Mouse (Mus musculus) CH12.LX (cell line): ENCODE results near the gene Kif3b. TPM values are rescaled to one million over a fixed set of nuclear protein-coding genes. Genes with fewer than 3 reads are reported as not detected.

ENCODE experiments used
- DNase-seq: peaks from one replicate; pipeline ENCODE4 v3.0.0-alpha.2; 2013; ENCODE audit errors: extremely low read depth
- H3K27ac ChIP-seq: 2 replicates; pipeline ENCODE4 v1.5.1; 2012; ENCODE audit warnings: low read depth, mild to moderate bottlenecking, control low read depth, moderate library complexity; ENCODE audit not compliant: insufficient read depth
- H3K27me3 ChIP-seq: replicated peaks from 2 replicates; pipeline ENCODE3; 2012; ENCODE audit warnings: inconsistent platforms
- H3K36me3 ChIP-seq, 2 experiments: replicated peaks in 1 of 2; 2 replicates each; pipeline versions ENCODE3 to v1.6.1; 2012; ENCODE audit warnings: inconsistent platforms in 1 of 2, low read length in 1 of 2, mild to moderate bottlenecking in 1 of 2, mixed read lengths in 1 of 2, moderate library complexity in 1 of 2; ENCODE audit not compliant: control insufficient read depth in 1 of 2, insufficient read depth in 1 of 2
- H3K4me1 ChIP-seq, 2 experiments: 2 replicates each; pipeline ENCODE4 v1.6.1; 2012; ENCODE audit warnings: inconsistent platforms in 1 of 2, moderate library complexity in 1 of 2; ENCODE audit not compliant: insufficient read depth in 2 of 2, control insufficient read depth in 1 of 2
- H3K4me2 ChIP-seq: 2 replicates; pipeline ENCODE4 v1.6.1; 2012; ENCODE audit warnings: low read depth, mild to moderate bottlenecking, control low read depth; ENCODE audit not compliant: poor library complexity, insufficient read depth, severe bottlenecking
- H3K4me3 ChIP-seq, 3 experiments: fragments of 150-350 bp in 1 of 3; sonication (generic) in 1 of 3; replicated peaks in 1 of 3; 2 replicates each; pipeline versions ENCODE3 to v1.5.1; 2011 to 2012; ENCODE audit warnings: low read depth in 2 of 3, low read length in 2 of 3, mild to moderate bottlenecking in 2 of 3, moderate library complexity in 2 of 3, control low read depth in 1 of 3, improper control_type of control experiment in 1 of 3, inconsistent platforms in 1 of 3, mixed read lengths in 1 of 3; ENCODE audit not compliant: poor library complexity in 1 of 3
- H3K79me2 ChIP-seq: replicated peaks from 2 replicates; pipeline ENCODE4 v1.6.1; 2012; ENCODE audit warnings: mild to moderate bottlenecking, moderate library complexity; ENCODE audit not compliant: control insufficient read depth, poor library complexity, insufficient read depth, severe bottlenecking; ENCODE audit errors: extremely low read depth
- H3K9ac ChIP-seq: 2 replicates; pipeline ENCODE4 v1.6.1; 2012; ENCODE audit warnings: low read depth, mild to moderate bottlenecking, control low read depth, moderate library complexity; ENCODE audit not compliant: insufficient read depth
- H3K9me3 ChIP-seq: replicated peaks from 2 replicates; pipeline ENCODE3; 2012; ENCODE audit warnings: low read length, inconsistent platforms, mixed read lengths
- BHLHE40 ChIP-seq: IDR thresholded peaks from 2 replicates; pipeline ENCODE4 v1.6.1; 2011; ENCODE audit warnings: mild to moderate bottlenecking, low read depth, low read length, improper control_type of control experiment
- CHD1 ChIP-seq: IDR thresholded peaks from 2 replicates; pipeline ENCODE4 v1.6.1; 2012; ENCODE audit warnings: low read depth, low read length, improper control_type of control experiment, inconsistent platforms
- CHD2 ChIP-seq: IDR thresholded peaks from 2 replicates; pipeline ENCODE4 v1.6.1; 2011; ENCODE audit warnings: low read length, improper control_type of control experiment
- CTCF ChIP-seq, 2 experiments: IDR thresholded peaks in 1 of 2; conservative IDR thresholded peaks in 1 of 2; 2 replicates each; pipeline ENCODE4 v1.5.1; 2011 to 2012; ENCODE audit warnings: low read depth in 2 of 2, low read length in 2 of 2, improper control_type of control experiment in 1 of 2, inconsistent platforms in 1 of 2, mild to moderate bottlenecking in 1 of 2, moderate library complexity in 1 of 2
- ELF1 ChIP-seq: IDR thresholded peaks from 2 replicates; pipeline ENCODE4 v1.6.1; 2014; ENCODE audit warnings: low read depth, mild to moderate bottlenecking, inconsistent platforms, low read length, improper control_type of control experiment
- EP300 ChIP-seq: IDR thresholded peaks from 2 replicates; pipeline ENCODE4 v1.6.1; 2011; ENCODE audit warnings: low read length, improper control_type of control experiment
- ETS1 ChIP-seq: conservative IDR thresholded peaks from 2 replicates; pipeline ENCODE4 v1.6.1; 2012; ENCODE audit warnings: low read depth, mild to moderate bottlenecking, inconsistent platforms, low read length, improper control_type of control experiment, moderate library complexity
- GABPA ChIP-seq: IDR thresholded peaks from 2 replicates; pipeline ENCODE4 v1.6.1; 2012; ENCODE audit warnings: low read depth, low read length, improper control_type of control experiment, inconsistent platforms; ENCODE audit not compliant: insufficient replicate concordance
- HCFC1 ChIP-seq: IDR thresholded peaks from 2 replicates; pipeline ENCODE4 v1.6.1; 2012; ENCODE audit warnings: low read depth, mild to moderate bottlenecking, inconsistent platforms, low read length, improper control_type of control experiment
- IRF4 ChIP-seq: IDR thresholded peaks from 2 replicates; pipeline ENCODE4 v1.6.1; 2014; ENCODE audit warnings: low read depth, mild to moderate bottlenecking, inconsistent platforms, low read length, improper control_type of control experiment
- JUN ChIP-seq: IDR thresholded peaks from 2 replicates; pipeline ENCODE4 v1.6.1; 2011; ENCODE audit warnings: low read depth, mild to moderate bottlenecking, low read length, improper control_type of control experiment, moderate library complexity; ENCODE audit not compliant: insufficient read depth
- JUND ChIP-seq: conservative IDR thresholded peaks from 2 replicates; pipeline ENCODE4 v1.6.1; 2011; ENCODE audit warnings: low read depth, low read length, improper control_type of control experiment
- KAT2A ChIP-seq: IDR thresholded peaks from 2 replicates; pipeline ENCODE4 v1.6.1; 2012; ENCODE audit warnings: low read length, improper control_type of control experiment, inconsistent platforms; ENCODE audit not compliant: insufficient replicate concordance
- MAFK ChIP-seq: IDR thresholded peaks from 2 replicates; pipeline ENCODE4 v1.6.1; 2011; ENCODE audit warnings: low read length, improper control_type of control experiment; ENCODE audit not compliant: insufficient replicate concordance
- MAX ChIP-seq: IDR thresholded peaks from 2 replicates; pipeline ENCODE4 v1.6.1; 2011; ENCODE audit warnings: low read length, improper control_type of control experiment
- MAZ ChIP-seq: IDR thresholded peaks from 2 replicates; pipeline ENCODE4 v1.6.1; 2012; ENCODE audit warnings: low read depth, mild to moderate bottlenecking, inconsistent platforms, low read length, improper control_type of control experiment, moderate library complexity
- MXI1 ChIP-seq: IDR thresholded peaks from 2 replicates; pipeline ENCODE4 v1.6.1; 2011; ENCODE audit warnings: mild to moderate bottlenecking, low read depth, low read length, improper control_type of control experiment
- MYC ChIP-seq: IDR thresholded peaks from 2 replicates; pipeline ENCODE4 v1.6.1; 2011; ENCODE audit warnings: low read depth, mild to moderate bottlenecking, improper control_type of control experiment, low read length
- NRF1 ChIP-seq: IDR thresholded peaks from 2 replicates; pipeline ENCODE4 v1.6.1; 2014; ENCODE audit warnings: low read depth, mild to moderate bottlenecking, inconsistent platforms, low read length, improper control_type of control experiment, moderate library complexity
- PAX5 ChIP-seq: IDR thresholded peaks from 2 replicates; pipeline ENCODE4 v1.6.1; 2012; ENCODE audit warnings: low read length, inconsistent platforms, mixed read lengths
- POLR2A ChIP-seq: IDR thresholded peaks from 2 replicates; pipeline ENCODE4 v1.6.1; 2011; ENCODE audit warnings: low read depth, mild to moderate bottlenecking, improper control_type of control experiment, low read length
- POLR2AphosphoS2 ChIP-seq: IDR thresholded peaks from 2 replicates; pipeline ENCODE4 v1.6.1; 2011; ENCODE audit warnings: low read depth, low read length, improper control_type of control experiment
- RCOR1 ChIP-seq: conservative IDR thresholded peaks from 2 replicates; pipeline ENCODE4 v1.6.1; 2012; ENCODE audit warnings: low read depth, mild to moderate bottlenecking, inconsistent platforms, low read length, improper control_type of control experiment
- SIN3A ChIP-seq: IDR thresholded peaks from 2 replicates; pipeline ENCODE4 v1.6.1; 2012; ENCODE audit warnings: low read length, improper control_type of control experiment, inconsistent platforms
- TBP ChIP-seq: conservative IDR thresholded peaks from 2 replicates; pipeline ENCODE4 v1.6.1; 2011; ENCODE audit warnings: low read depth, low read length, improper control_type of control experiment
- TCF12 ChIP-seq: IDR thresholded peaks from 2 replicates; pipeline ENCODE4 v1.6.1; 2014; ENCODE audit warnings: low read depth, mild to moderate bottlenecking, inconsistent platforms, low read length, improper control_type of control experiment
- UBTF ChIP-seq: IDR thresholded peaks from 2 replicates; pipeline ENCODE4 v1.6.1; 2012; ENCODE audit warnings: low read depth, mild to moderate bottlenecking, inconsistent platforms, low read length, improper control_type of control experiment, moderate library complexity
- USF1 ChIP-seq: IDR thresholded peaks from 2 replicates; pipeline ENCODE4 v1.6.1; 2014; ENCODE audit warnings: low read depth, mild to moderate bottlenecking, inconsistent platforms, low read length, improper control_type of control experiment
- dilution Hi-C: fragments of 300-500 bp; cut with MboI; formaldehyde crosslinking; loops from 2 replicates; pipeline ENCODE4 v1.14.3; 2020; ENCODE audit warnings: low sequenced_read_pairs; ENCODE audit not compliant: extremely low pct_unique_long_range_greater_than_20kb, extremely low pct_ligation_motif_present
- in situ Hi-C: fragments of 300-500 bp; cut with MboI; formaldehyde crosslinking; loops from 3 replicates; pipeline ENCODE4 v1.14.3; 2019; ENCODE audit warnings: low sequenced_read_pairs, low pct_ligation_motif_present, low pct_unique_long_range_greater_than_20kb, mixed read lengths
- polyA plus RNA-seq: library from polyadenylated mRNA; unstranded; fragments of >175 nt; gene quantifications from 2 replicates; pipeline ENCODE4 v1.2.1, GENCODE M21; 2012; ENCODE audit warnings: low read depth; ENCODE audit not compliant: insufficient read length
- total RNA-seq, 2 experiments: library from RNA; depleted of rRNA; stranded (reverse); fragments of 300-350 nt in 1 of 2; fragments of >200 nt in 1 of 2; gene quantifications; 2 replicates each; pipeline ENCODE4 v1.2.3; 2012 to 2014

Kif3b gene
- total and polyA plus RNA-seq, 3 experiments, result 8.5 to 16.5 (median 10.6) TPM

- Histone ChIP-seq H3K79me2 (peaks cover 67% of the 10 kb centered on the region), H3K27ac (no peak overlapping the region; the same call in 1 of the 2 replicates), H3K9ac (peak overlapping the region; percentile 98), H3K4me2 (peak overlapping the region; percentile 99), H3K36me3 (peaks cover 7 to 11% of the 10 kb centered on the region in 2 experiments), H3K9me3 (no peaks in the 10 kb centered on the region), H3K4me3 (peak overlapping the region; percentile 36 to 94 (median 82)), H3K4me1 (peaks cover 4 to 38% of the 10 kb centered on the region in 2 experiments; a peak in 3 of 4 replicates), H3K27me3 (no peaks in the 10 kb centered on the region)
- peak; percentile 52 for DNase-seq
- no peak for TF ChIP-seq NRF1
- 0 out of 2 replicates have a peak, but pooled peaks have one; percentile 9 for TF ChIP-seq TBP
- TF ChIP-seq UBTF, result no peak
- peak; percentile 64; the same call in 1 of the 2 replicates for TF ChIP-seq ETS1
- no peak for TF ChIP-seq GABPA
- no peak for TF ChIP-seq JUN
- 0 out of 2 replicates have a peak, but pooled peaks have one; percentile 38 for TF ChIP-seq SIN3A
- TF ChIP-seq TCF12, result peak; percentile 43; the same call in 1 of the 2 replicates
- peak; percentile 71; the same call in 1 of the 2 replicates for TF ChIP-seq MXI1
- peak; percentile 83 for TF ChIP-seq BHLHE40
- no peak for TF ChIP-seq USF1
- TF ChIP-seq POLR2A, result no peak
- TF ChIP-seq CTCF (conservative IDR thresholded peaks at IDR 0.05 in 1 of 2, IDR thresholded peaks at IDR 0.05 in 1 of 2; ENCODE audit: low read depth in 2 of 2, low read length in 2 of 2), result no peak
- peak; percentile 75 for TF ChIP-seq MAX
- TF ChIP-seq CHD1, result no peak; the same call in 1 of the 2 replicates
- TF ChIP-seq MYC, result peak; percentile 79; the same call in 1 of the 2 replicates
- no peak for TF ChIP-seq ELF1
- in situ Hi-C loops (no loop called here), dilution Hi-C loops (no loop called here)
These were observed 57.1 kb downstream of the Kif3b start for GRCm38 (mm10) chr2:153348100-153348831.

GRCm38 (mm10) chr2:153350552-153351181 lies 59.5 kb downstream of the Kif3b start:
- H3K4me2 ChIP-seq, result peak overlapping the region; percentile 98
- dilution Hi-C loops (no loop called here), in situ Hi-C loops (no loop called here)
- H3K36me3 ChIP-seq, result peaks cover 18 to 34% of the 10 kb centered on the region in 2 experiments
- peaks cover 0 to 30% of the 10 kb centered on the region in 2 experiments; a peak in 3 of 4 replicates for H3K4me1 ChIP-seq
- H3K9me3 ChIP-seq, result no peaks in the 10 kb centered on the region
- peak overlapping the region in 2 of 3 experiments; percentile 11 to 25 for H3K4me3 ChIP-seq
- peak overlapping the region; percentile 86 for H3K27ac ChIP-seq
- peak; percentile 65 for DNase-seq
- peak overlapping the region; percentile 56 for H3K9ac ChIP-seq
- peaks cover 80% of the 10 kb centered on the region for H3K79me2 ChIP-seq
- no peaks in the 10 kb centered on the region for H3K27me3 ChIP-seq
- peak; percentile 59; the same call in 1 of the 2 replicates for TF ChIP-seq ELF1
- peak; percentile 92 for TF ChIP-seq EP300
- TF ChIP-seq BHLHE40, result peak; percentile 82
- TF ChIP-seq JUN, result peak; percentile 62; the same call in 1 of the 2 replicates
- TF ChIP-seq SIN3A, result peak; percentile 96; the same call in 1 of the 2 replicates
- no peak; the same call in 1 of the 2 replicates for TF ChIP-seq MXI1
- TF ChIP-seq IRF4, result peak; percentile 93
- TF ChIP-seq KAT2A, result no peak
- TF ChIP-seq PAX5, result no peak
- peak; percentile 59; the same call in 1 of the 2 replicates for TF ChIP-seq MYC
- peak; percentile 80; the same call in 1 of the 2 replicates for TF ChIP-seq RCOR1
- peak; percentile 57 for TF ChIP-seq MAX
- peak; percentile 74 for TF ChIP-seq MAFK
- TF ChIP-seq GABPA, result no peak
- TF ChIP-seq TCF12, result peak; percentile 83
- peak; percentile 77 for TF ChIP-seq JUND
- TF ChIP-seq CHD1, result no peak
- TF ChIP-seq POLR2AphosphoS2, result no peak
- peak; percentile 89 for TF ChIP-seq CHD2
- peak; percentile 88 for TF ChIP-seq ETS1
- TF ChIP-seq POLR2A, result peak; percentile 34; the same call in 1 of the 2 replicates
- peak; percentile 57 for TF ChIP-seq HCFC1
- TF ChIP-seq MAZ, result peak; percentile 66; the same call in 1 of the 2 replicates
